Mouse (Mus musculus) 416B (cell line): ENCODE measurements around the gene Asb16.

Experiments used
- DNase-seq: peaks from one replicate; pipeline ENCODE4 v3.0.0; 2011; ENCODE audit warnings: low read depth

Asb16 gene

GRCm38 (mm10) chr11:102268520-102269244 lies at the start of gene Asb16:
Gene Asb16, plus strand, starts transcription at chr11:102268743.
- DNase-seq = no peak

- peak; percentile 96 for DNase-seq
These were observed 49.8 kb upstream of the Asb16 start for GRCm38 (mm10) chr11:102218783-102219182.

- no peak for DNase-seq
These were observed 49.1 kb upstream of the Asb16 start for GRCm38 (mm10) chr11:102219247-102219993.

DNA sequence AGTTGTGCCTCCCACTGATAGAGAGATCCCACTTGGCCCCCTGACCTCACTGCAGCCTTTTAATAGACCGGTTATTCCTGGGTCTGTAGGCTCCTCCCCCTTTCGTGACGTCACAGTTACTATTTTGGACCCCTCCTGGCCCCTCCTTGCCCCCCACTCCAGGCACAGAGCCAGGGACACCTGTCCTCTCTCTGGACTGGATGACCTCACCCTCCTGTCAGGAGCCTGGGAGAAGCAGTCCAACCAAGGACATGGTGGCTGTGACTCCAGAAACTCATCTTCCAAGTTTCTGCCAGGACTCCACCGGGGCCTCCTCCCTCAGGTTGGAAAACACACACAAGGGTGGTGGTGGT lies 48.6 kb upstream of the Asb16 start:
- DNase-seq = no peak

- no peak for DNase-seq
These were observed 48.1 kb upstream of the Asb16 start for GRCm38 (mm10) chr11:102220451-102220850.

DNA sequence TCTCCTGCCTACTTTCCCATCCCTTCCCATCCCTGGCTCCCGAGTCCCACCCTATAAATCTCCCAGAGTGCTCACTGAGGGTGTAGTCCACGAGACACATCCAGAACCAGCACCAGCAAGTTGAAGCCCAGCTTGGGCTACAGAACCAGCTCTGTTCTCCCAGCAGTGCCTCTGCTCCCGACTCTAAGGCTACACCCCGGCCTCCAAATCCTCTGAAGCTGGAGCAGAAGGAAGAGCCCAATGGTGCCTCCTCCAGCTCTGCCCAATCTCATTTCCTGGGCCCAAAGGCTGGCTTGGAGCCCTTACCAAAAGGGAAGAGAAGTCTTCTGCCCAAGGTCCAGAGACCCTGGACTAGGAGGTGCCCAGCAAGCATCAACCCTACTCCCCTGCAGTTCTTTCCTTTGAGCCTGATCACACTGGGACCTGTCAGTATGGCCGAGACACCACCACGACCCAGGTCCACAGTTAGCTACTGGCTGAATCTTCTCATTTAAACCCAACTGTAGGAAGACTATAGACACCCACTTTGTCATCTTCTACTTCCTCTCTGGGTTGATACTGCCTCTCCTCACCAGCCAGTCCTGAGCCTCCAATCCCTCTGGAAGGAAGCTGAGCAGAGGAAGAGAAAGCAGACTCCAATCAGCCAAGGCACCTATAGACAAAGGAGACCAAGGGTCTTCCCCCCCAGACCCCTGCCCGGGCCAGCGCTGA lies 47.1 kb upstream of the Asb16 start:
- DNase-seq = no peak

DNA sequence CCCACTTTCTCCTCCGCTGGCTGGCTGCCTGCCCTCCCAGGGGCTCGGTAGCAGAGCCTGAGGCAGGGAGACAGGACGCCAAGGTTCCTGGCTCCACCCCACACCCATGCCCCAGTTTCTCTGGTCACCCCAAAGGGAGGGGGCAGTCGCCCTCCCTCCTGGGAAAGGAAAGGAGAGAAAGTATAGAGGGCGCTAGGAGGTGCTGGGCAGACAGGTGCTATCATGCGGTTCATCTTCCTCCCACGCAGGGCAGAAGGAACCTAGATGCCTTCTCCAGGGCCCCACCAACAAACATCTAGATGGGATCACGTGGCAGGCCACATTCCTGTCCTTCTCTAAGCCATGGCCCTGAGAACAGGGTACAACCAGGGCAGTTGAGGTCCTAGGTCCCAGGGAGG lies 46.6 kb upstream of the Asb16 start:
- DNase-seq = no peak

DNA sequence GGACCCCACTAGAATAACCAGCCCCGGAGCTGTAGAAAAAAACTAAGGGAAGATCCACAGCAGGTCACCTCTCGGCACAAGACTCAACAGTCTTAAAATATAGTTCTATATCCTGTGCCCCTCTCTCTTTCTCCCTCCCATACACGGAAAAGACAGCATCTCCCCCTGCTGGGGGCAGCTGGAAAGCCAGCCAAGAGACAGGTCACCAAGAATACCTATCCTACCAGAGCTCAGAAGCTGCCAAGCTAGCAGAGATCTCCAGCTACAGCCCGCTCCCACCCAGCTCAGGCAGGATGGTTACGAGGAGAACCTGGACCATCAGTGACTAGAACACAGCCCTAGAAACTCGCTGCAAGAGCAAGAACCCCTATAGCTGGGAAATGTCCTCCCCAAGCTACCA lies 45.4 kb upstream of the Asb16 start:
- DNase-seq = peak; percentile 70

DNA sequence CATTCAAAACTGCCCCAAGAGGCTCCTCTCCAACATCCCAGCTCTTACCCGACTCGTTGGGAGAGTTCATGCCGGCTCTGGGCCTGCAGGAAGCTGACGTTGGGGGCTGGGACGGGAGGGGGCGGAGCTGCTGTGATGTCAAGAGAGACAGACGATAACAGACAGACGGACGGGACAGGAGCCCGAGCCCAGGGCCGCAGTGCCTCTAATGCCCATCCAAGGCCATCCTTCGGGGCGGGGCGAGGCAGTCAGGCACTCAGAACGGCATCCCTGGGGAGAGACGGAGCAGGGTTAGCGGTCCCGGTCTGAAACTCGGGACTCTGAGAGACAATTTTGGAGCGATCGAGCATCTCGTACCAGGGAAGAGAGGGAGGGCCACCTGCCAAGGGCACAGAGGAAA lies 43.9 kb upstream of the Asb16 start:
- no peak for DNase-seq

GRCm38 (mm10) chr11:102225221-102225620 lies 43.3 kb upstream of the Asb16 start:
- DNase-seq = no peak

GRCm38 (mm10) chr11:102226067-102226978 lies 42.2 kb upstream of the Asb16 start:
- no peak for DNase-seq

GRCm38 (mm10) chr11:102227270-102228190 lies 41.0 kb upstream of the Asb16 start:
- DNase-seq = no peak

- DNase-seq = no peak
These were observed 40.4 kb upstream of the Asb16 start for GRCm38 (mm10) chr11:102228191-102228545.

GRCm38 (mm10) chr11:102228646-102229268 lies 39.8 kb upstream of the Asb16 start:
- DNase-seq = no peak

DNA sequence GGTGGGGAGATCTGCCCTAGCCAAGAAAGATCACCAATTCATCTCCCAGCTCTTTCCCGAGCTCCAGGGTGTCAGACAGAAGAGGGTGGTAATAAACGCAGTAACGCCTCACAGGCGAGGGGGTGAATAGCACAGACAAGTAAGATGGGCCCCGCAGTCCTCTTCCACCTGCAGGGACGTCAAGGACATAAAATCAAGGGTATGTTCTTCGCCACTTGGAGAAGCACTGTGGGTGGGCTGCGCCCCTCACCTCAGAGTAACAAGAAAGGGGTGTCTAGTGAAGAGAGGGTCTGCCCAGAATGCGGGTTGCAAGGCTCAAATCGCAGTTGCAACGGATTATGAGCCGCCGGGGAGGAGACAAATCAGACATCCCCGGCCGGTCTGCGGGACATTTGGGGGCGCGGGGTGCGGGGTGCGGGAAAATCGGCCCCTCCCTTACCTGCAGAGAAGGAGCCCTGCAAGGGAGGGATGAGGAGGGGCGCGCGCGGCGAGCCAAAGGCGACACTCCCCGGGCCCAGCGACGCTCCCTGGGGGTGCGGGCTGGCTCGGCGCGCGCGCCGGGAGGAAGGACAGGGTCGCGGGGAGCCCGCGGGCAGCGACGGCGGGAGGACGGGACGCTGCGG lies 39.1 kb upstream of the Asb16 start:
- DNase-seq = peak; percentile 61

- peak; percentile 98 for DNase-seq
These were observed 38.4 kb upstream of the Asb16 start, which contains the start of gene Hdac5 for GRCm38 (mm10) chr11:102230006-102230741. Gene Hdac5, minus strand, starts transcription at chr11:102230166.

DNA sequence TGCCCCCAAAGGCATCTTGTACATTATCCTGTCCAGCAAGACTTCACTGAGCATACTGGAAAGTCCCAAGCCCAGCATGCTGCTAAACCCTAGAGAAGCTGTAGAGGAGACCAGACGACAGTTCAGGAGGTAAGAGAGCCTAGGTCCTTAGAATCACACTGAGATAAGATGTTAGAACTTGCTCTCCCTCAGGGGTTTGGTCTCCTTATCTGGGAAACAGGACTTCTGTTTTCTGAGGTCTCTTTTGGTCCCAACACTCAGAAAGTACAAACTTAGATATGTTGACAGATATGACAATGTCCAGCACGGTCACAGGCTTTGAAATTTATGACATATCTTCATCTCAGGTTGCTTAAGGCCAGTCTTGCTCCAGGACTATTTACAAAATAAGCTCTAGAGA lies 32.5 kb upstream of the Asb16 start:
- no peak for DNase-seq

GRCm38 (mm10) chr11:102240636-102241035 lies 27.9 kb upstream of the Asb16 start:
- DNase-seq = no peak

DNA sequence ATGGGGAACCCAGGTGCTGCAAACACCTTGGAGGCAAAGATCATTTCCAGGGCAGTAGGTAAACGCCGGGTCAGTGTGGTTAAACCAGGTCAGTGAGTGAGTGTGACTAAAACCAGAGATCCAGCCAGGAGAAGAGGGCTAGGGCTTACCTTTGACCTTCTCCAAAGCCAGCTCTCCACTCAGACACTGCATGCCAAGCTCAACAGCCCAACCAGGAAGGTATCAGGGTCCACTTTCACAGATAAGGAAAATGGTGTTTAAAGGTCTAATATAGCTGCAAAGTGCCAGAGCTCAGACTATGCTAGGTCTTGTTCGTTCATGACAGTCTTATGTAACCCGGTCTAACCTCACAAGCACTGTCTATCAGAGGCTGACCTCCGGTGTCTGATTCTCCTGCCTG lies 27.3 kb upstream of the Asb16 start:
- no peak for DNase-seq
